Mouse (Mus musculus) ZHBTc4 (cell line): ENCODE data around the gene Slc9a3.
A peak's percentile ranks its signal among the peaks of the same experiment; 100 is the strongest.

Experiments used
- DNase-seq: peaks from one replicate; pipeline ENCODE4 v3.0.0-alpha.2; 2011; ENCODE audit warnings: low read depth, low spot score

Gene Slc9a3

GRCm38 (mm10) chr13:74145983-74146622 lies 24.8 kb downstream of the Slc9a3 start:
- no peak for DNase-seq

DNA sequence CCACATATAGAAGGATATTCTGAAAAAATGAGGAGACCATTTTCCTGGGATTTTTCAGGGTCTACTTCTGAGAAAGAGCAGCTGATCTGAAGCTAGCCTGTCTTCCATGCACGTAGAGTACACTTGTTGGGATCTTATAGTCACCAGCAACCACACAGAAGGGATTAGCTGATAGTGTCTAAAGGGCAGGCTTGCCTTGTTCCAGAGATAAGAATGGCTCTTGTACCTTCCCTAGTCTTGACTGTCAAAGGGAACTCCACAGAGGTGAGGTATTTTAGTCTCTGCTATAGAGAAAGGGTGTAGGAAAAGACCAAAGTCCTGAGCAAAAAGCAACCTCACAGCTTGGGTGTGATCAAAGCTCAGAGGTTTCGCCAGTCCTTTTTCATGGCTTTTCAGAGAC lies 26.1 kb downstream of the Slc9a3 start:
- DNase-seq = no peak

DNA sequence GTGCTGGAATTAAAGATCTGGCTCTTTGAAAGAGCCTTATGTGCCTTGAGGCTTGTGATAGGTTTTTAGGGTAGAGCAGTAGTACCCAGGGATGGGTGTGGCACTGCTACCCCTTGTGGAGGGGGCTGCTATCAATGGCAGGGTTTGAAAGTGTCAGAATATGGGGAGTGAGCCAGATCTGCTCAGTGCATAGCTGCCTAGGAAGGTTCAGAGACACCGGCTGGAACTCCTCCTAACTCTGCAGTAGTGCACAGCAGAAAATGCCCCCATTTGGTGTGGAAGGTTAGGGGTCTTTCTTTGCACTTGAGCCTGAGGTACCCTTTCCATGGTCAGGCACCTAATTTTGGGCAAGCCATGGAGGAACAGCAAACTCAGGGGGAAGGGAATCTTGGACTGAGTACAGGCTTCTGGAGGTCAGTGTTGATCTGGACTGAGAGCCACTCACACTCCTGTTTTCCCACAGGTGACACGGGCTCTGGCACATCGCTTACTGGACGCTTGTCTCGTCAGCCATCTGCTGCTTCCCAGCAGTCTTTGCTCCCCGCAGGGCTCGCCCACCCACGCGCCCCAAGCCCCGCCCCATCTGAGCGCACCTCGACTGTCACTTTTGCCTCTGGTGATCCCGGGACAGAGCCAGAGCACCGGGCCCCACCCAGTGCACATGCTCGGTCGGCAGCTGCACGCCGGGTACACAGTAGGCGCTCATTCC lies 45.2 kb downstream of the Slc9a3 start:
- peak; percentile 68 for DNase-seq

DNA sequence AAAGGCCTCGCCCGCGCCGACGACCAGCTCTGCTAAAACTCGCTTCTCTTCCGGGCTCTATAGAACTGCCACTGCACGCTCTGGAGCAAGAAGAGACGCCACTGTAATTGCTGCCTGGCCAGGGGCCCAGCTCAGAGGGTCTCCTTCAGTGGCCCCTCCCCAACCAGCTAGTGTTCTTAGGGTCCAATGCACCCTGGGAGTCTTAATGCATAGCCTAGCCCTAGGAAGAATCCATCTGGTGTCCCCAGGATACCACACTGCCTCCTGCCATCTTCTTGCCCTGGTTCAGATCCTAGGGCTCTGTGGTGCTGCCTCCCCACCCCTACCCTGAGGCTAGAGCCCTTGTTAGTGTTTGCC lies 45.8 kb downstream of the Slc9a3 start:
- DNase-seq = no peak

GRCm38 (mm10) chr13:74167492-74167891 lies 46.2 kb downstream of the Slc9a3 start:
- no peak for DNase-seq

- DNase-seq = no peak
Observed at GRCm38 (mm10) chr13:74169446-74170164, 48.3 kb downstream of the Slc9a3 start.

DNA sequence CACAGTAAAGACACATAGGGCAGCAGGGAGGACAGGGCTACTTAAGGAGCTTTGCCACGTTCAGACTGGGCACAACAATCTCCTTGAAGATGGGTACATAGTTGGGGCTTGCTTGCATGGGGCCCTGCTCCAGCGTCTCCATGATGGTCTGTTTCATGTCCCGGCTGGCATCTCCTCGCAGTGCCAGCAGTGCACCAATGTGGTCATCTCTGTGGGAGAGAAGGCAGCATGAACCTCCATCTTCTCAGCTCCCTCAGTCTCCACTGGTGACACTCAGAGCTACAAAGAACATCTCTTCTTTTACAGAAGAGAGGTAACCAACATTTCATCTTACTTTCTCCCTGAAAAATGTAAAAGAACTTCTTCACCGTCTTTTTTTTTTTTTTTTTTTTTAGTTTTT lies 50.8 kb downstream of the Slc9a3 start:
- no peak for DNase-seq

GRCm38 (mm10) chr13:74183011-74183695 lies 61.9 kb downstream of the Slc9a3 start:
- no peak for DNase-seq

GRCm38 (mm10) chr13:74192613-74193012 lies 71.4 kb downstream of the Slc9a3 start:
- DNase-seq = peak; percentile 71

GRCm38 (mm10) chr13:74196451-74196850 lies 75.2 kb downstream of the Slc9a3 start:
- DNase-seq = no peak

GRCm38 (mm10) chr13:74208317-74208985 lies 87.2 kb downstream of the Slc9a3 start, which contains the start of gene Exoc3:
Gene Exoc3 (minus strand): TSS chr13:74208732.
- peak; percentile 95 for DNase-seq

DNA sequence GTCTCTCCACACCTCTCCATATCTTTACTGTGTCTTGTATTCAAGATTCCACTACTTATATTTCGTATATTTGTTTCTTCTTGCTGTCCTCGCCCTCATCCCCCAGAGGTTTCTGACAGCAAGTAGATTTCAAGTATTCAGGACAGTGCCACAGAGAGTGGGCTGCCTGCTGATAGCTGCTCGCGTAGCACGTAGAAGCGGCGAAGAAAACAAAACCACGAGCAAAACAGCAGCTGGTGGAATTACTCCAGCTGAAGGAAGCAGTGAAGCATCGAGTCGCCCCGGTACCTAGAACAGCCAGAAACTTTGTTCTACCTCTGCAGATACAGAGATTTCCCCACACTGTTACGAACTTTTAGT lies 87.7 kb downstream of the Slc9a3 start:
- DNase-seq = no peak

DNA sequence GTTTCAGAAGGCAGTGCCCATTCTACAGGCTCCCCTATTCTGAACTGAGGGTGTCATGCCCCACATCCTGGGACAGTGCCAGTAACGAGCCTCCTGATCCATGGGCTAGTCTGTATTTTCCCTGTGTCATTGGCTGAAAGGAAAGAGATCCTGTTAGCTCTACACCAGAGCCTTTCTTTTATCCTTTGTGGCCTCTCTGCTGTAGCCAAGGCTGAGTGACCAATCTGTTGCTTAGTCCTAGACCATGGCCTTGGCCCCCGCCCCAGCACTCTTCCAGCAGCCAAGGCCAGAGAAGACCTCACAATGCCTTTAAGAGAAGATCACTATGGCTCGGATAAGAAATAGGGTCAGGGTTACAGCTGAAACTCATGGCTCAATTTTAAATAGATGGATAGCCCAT lies 97.2 kb downstream of the Slc9a3 start:
- DNase-seq = no peak
